Mouse (Mus musculus): ENCODE measurements around the gene Tpte.

GRCm38 (mm10) chr8:22411971-22412370, 128.7 kb downstream of the Tpte start:
- TF ChIP-seq POLR2A (IDR thresholded peaks at IDR 0.05; ENCODE audit: control insufficient read depth in 1 of 2, insufficient read depth in 1 of 2, low read depth in 1 of 2, low read length in 2 of 2, poor library complexity in 1 of 2) (no peak), ZKSCAN1 (IDR thresholded peaks at IDR 0.05; ENCODE audit: low read depth, low read length) (no peak), CTCF (IDR thresholded peaks at IDR 0.05 in 2 of 3, conservative IDR thresholded peaks at IDR 0.05 in 1 of 3; ENCODE audit: control insufficient read depth in 1 of 3, insufficient read depth in 1 of 3, low read depth in 2 of 3, low read length in 3 of 3, poor library complexity in 1 of 3, severe bottlenecking in 1 of 3) (no peak)

All from MEL (cell line).